Mouse (Mus musculus): ENCODE measurements around the gene Gripap1. TPM values are rescaled to one million over a fixed set of nuclear protein-coding genes. Genes with fewer than 3 reads are reported as not detected.
A peak's percentile ranks its signal among the peaks of the same experiment; 100 is the strongest.

Gripap1 gene
- polyA plus RNA-seq, 1 experiment from 2014 or later = 73.9 TPM

GRCm38 (mm10) chrX:7847845-7848244 lies 58.3 kb downstream of the Gripap1 start:
- 0 out of 2 replicates have a peak, but pooled peaks have one; percentile 51 for ATAC-seq
- H3K4me2 ChIP-seq (ENCODE audit: low read length) = no peak overlapping the region
- no peaks in the 10 kb centered on the region for H3K27me3 ChIP-seq (ENCODE audit: control insufficient read depth, insufficient read depth, low read depth, low read length)
- 88% methylated on average over 2 of the region's 2 CpGs for WGBS
- H3K9me3 ChIP-seq (replicated peaks; ENCODE audit: control insufficient read depth, low read length, poor library complexity, severe bottlenecking) = no peaks in the 10 kb centered on the region
- H3K4me1 ChIP-seq (ENCODE audit: control insufficient read depth, insufficient read depth, low read length) = peaks cover 15% of the 10 kb centered on the region
- no peaks in the 10 kb centered on the region for H3K36me3 ChIP-seq (ENCODE audit: control insufficient read depth, insufficient read depth, low read length)
- H3K4me3 ChIP-seq (ENCODE audit: low read depth, low read length) = no peak overlapping the region
- no peak overlapping the region for H3K27ac ChIP-seq (ENCODE audit: low read length)
- no peak overlapping the region for H3K9ac ChIP-seq (ENCODE audit: low read depth, low read length)

DNA sequence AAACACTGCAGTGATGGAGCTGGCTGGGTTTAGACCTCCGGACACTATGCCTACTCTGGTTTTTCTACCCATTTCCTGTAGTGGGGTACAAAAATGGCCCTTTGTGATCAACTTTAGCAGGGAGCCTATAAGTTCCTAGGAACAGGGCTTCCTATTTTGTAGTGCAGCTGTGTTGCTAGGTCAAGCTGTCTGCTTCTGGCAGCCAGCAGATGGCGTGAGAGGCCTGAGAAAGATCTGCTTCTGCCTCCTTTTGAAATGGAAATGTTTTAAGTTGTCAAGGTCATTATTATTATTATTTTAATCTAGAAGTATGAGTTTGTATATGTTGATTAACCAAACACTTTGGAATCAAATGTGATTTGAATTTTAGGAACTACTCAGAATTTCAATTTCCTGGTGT lies 65.0 kb downstream of the Gripap1 start:
- H3K9me3 ChIP-seq (replicated peaks; ENCODE audit: control insufficient read depth, low read length, poor library complexity, severe bottlenecking) = no peaks in the 10 kb centered on the region
- no peaks in the 10 kb centered on the region for H3K27me3 ChIP-seq (ENCODE audit: control insufficient read depth, insufficient read depth, low read depth, low read length)
- no peak for ATAC-seq
- no peak overlapping the region for H3K27ac ChIP-seq (ENCODE audit: low read length)
- no peaks in the 10 kb centered on the region for H3K36me3 ChIP-seq (ENCODE audit: control insufficient read depth, insufficient read depth, low read length)
- no peak overlapping the region for H3K4me3 ChIP-seq (ENCODE audit: low read depth, low read length)
- H3K9ac ChIP-seq (ENCODE audit: low read depth, low read length) = no peak overlapping the region
- no peak overlapping the region for H3K4me2 ChIP-seq (ENCODE audit: low read length)
- WGBS = 62% methylated on average over 2 of the region's 2 CpGs
- no peaks in the 10 kb centered on the region for H3K4me1 ChIP-seq (ENCODE audit: control insufficient read depth, insufficient read depth, low read length)

- H3K9me3 ChIP-seq (replicated peaks; ENCODE audit: control insufficient read depth, low read length, poor library complexity, severe bottlenecking) = no peaks in the 10 kb centered on the region
- no peak overlapping the region for H3K9ac ChIP-seq (ENCODE audit: low read depth, low read length)
- no peak overlapping the region for H3K27ac ChIP-seq (ENCODE audit: low read length)
- no peaks in the 10 kb centered on the region for H3K36me3 ChIP-seq (ENCODE audit: control insufficient read depth, insufficient read depth, low read length)
- H3K4me2 ChIP-seq (ENCODE audit: low read length) = no peak overlapping the region
- no peak overlapping the region for H3K4me3 ChIP-seq (ENCODE audit: low read depth, low read length)
- H3K27me3 ChIP-seq (ENCODE audit: control insufficient read depth, insufficient read depth, low read depth, low read length) = no peaks in the 10 kb centered on the region
- ATAC-seq = no peak
- H3K4me1 ChIP-seq (ENCODE audit: control insufficient read depth, insufficient read depth, low read length) = no peaks in the 10 kb centered on the region
- WGBS = 88% methylated on average over 3 of the region's 3 CpGs
Observed at GRCm38 (mm10) chrX:7859191-7859753, 69.7 kb downstream of the Gripap1 start.

- Histone ChIP-seq H3K27ac (ENCODE audit: low read length) (no peak overlapping the region), H3K4me1 (ENCODE audit: control insufficient read depth, insufficient read depth, low read length) (no peaks in the 10 kb centered on the region), H3K27me3 (ENCODE audit: control insufficient read depth, insufficient read depth, low read depth, low read length) (no peaks in the 10 kb centered on the region), H3K9ac (ENCODE audit: low read depth, low read length) (no peak overlapping the region), H3K4me2 (ENCODE audit: low read length) (no peak overlapping the region), H3K9me3 (replicated peaks; ENCODE audit: control insufficient read depth, low read length, poor library complexity, severe bottlenecking) (no peaks in the 10 kb centered on the region), H3K4me3 (ENCODE audit: low read depth, low read length) (no peak overlapping the region), H3K36me3 (ENCODE audit: control insufficient read depth, insufficient read depth, low read length) (peaks cover 3% of the 10 kb centered on the region; the same call in 1 of the 2 replicates)
- WGBS = 85% methylated on average over 1 of the region's 1 CpGs
- no peak for ATAC-seq
Observed at GRCm38 (mm10) chrX:7863181-7863580, 73.6 kb downstream of the Gripap1 start.

- no peak for ATAC-seq
Observed at GRCm38 (mm10) chrX:7864551-7864950, 75.0 kb downstream of the Gripap1 start.

DNA sequence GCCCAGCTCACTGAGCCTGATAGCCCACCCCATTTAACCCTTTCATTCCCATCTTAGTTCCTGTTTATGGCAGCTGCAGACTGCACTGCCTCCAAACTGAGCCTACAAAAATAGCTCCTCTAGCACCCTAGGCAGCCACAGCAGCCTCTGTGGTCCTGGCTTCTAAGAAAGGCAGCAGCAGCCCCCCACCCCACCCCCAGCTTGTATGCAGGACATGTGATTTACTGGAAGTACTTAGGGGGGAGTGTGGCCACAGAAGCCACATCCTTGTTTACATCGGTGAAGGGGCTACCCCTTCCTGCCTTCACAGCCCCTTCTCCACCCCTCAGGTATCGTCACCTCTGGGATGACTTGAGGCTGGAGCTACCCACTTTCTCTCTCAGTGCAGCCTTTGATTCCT lies 75.8 kb downstream of the Gripap1 start:
- Histone ChIP-seq H3K27ac (ENCODE audit: low read length) (no peak overlapping the region), H3K4me1 (ENCODE audit: control insufficient read depth, insufficient read depth, low read length) (no peaks in the 10 kb centered on the region), H3K4me2 (ENCODE audit: low read length) (no peak overlapping the region), H3K9me3 (replicated peaks; ENCODE audit: control insufficient read depth, low read length, poor library complexity, severe bottlenecking) (no peaks in the 10 kb centered on the region), H3K9ac (ENCODE audit: low read depth, low read length) (no peak overlapping the region), H3K36me3 (ENCODE audit: control insufficient read depth, insufficient read depth, low read length) (peaks cover 3% of the 10 kb centered on the region; the same call in 1 of the 2 replicates), H3K27me3 (ENCODE audit: control insufficient read depth, insufficient read depth, low read depth, low read length) (no peaks in the 10 kb centered on the region), H3K4me3 (ENCODE audit: low read depth, low read length) (no peak overlapping the region)
- WGBS = 81% methylated on average over 2 of the region's 2 CpGs
- ATAC-seq = no peak

More at GRCm38 (mm10) chrX:7864551-7864950, 75.0 kb downstream of the Gripap1 start:
- H3K9me3 ChIP-seq (replicated peaks; ENCODE audit: control insufficient read depth, low read length, poor library complexity, severe bottlenecking) = no peaks in the 10 kb centered on the region
- no peak overlapping the region for H3K27ac ChIP-seq (ENCODE audit: low read length)
- H3K4me2 ChIP-seq (ENCODE audit: low read length) = no peak overlapping the region
- no peaks in the 10 kb centered on the region for H3K27me3 ChIP-seq (ENCODE audit: control insufficient read depth, insufficient read depth, low read depth, low read length)
- no peaks in the 10 kb centered on the region for H3K4me1 ChIP-seq (ENCODE audit: control insufficient read depth, insufficient read depth, low read length)
- 83% methylated on average over 3 of the region's 3 CpGs for WGBS
- no peak overlapping the region for H3K9ac ChIP-seq (ENCODE audit: low read depth, low read length)
- peaks cover 3% of the 10 kb centered on the region; the same call in 1 of the 2 replicates for H3K36me3 ChIP-seq (ENCODE audit: control insufficient read depth, insufficient read depth, low read length)
- H3K4me3 ChIP-seq (ENCODE audit: low read depth, low read length) = no peak overlapping the region

DNA sequence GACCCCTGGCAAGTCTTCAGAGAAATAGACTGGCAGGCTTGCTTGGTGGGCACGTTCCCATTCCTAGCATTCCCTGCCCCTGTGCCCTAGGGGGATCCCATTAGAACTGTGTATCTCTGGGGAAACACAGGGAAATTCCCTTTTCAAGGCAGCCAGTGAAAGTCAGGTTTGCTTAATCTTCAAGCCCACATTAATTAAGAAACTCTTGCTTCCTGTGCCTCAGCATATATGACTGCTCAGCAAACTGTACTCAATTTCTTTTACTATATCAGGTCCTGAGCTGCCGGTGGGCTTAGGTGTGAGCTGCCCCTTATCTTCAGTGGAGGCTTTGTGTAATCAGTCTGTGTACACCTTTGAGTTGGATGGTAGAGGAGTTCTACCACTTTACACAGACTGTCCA lies 76.2 kb downstream of the Gripap1 start:
- Histone ChIP-seq H3K4me3 (ENCODE audit: low read depth, low read length) (no peak overlapping the region), H3K9ac (ENCODE audit: low read depth, low read length) (no peak overlapping the region), H3K4me1 (ENCODE audit: control insufficient read depth, insufficient read depth, low read length) (no peaks in the 10 kb centered on the region), H3K27ac (ENCODE audit: low read length) (no peak overlapping the region), H3K36me3 (ENCODE audit: control insufficient read depth, insufficient read depth, low read length) (peaks cover 3% of the 10 kb centered on the region; the same call in 1 of the 2 replicates), H3K9me3 (replicated peaks; ENCODE audit: control insufficient read depth, low read length, poor library complexity, severe bottlenecking) (no peaks in the 10 kb centered on the region), H3K27me3 (ENCODE audit: control insufficient read depth, insufficient read depth, low read depth, low read length) (no peaks in the 10 kb centered on the region), H3K4me2 (ENCODE audit: low read length) (no peak overlapping the region)
- no peak for ATAC-seq
- WGBS = 78% methylated on average over 2 of the region's 2 CpGs

DNA sequence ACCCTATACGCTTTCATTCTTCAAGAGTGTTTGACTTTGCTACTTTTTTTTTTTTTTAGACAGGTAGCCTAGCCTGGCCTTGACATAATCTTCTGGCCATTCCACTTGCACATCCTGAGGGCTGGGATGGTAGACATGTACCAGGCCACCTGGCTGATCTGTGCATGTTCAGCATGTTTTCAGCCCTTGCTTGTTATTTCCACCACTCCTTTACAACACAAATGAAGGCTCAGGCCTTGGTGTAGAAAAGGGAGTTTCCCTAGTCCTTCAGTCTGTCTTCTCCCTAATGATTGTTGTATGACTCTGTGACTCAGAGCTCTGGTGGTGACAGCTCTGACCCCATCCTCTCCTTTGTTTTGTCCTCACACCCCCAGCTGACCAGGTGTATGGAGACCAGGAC lies 77.6 kb downstream of the Gripap1 start:
- Histone ChIP-seq H3K9ac (ENCODE audit: low read depth, low read length) (no peak overlapping the region), H3K36me3 (ENCODE audit: control insufficient read depth, insufficient read depth, low read length) (peaks cover 3% of the 10 kb centered on the region; the same call in 1 of the 2 replicates), H3K9me3 (replicated peaks; ENCODE audit: control insufficient read depth, low read length, poor library complexity, severe bottlenecking) (no peaks in the 10 kb centered on the region), H3K4me1 (ENCODE audit: control insufficient read depth, insufficient read depth, low read length) (no peaks in the 10 kb centered on the region), H3K27ac (ENCODE audit: low read length) (no peak overlapping the region), H3K4me3 (ENCODE audit: low read depth, low read length) (no peak overlapping the region), H3K4me2 (ENCODE audit: low read length) (no peak overlapping the region), H3K27me3 (ENCODE audit: control insufficient read depth, insufficient read depth, low read depth, low read length) (no peaks in the 10 kb centered on the region)
- no peak for ATAC-seq
- WGBS = 100% methylated on average over 1 of the region's 1 CpGs

DNA sequence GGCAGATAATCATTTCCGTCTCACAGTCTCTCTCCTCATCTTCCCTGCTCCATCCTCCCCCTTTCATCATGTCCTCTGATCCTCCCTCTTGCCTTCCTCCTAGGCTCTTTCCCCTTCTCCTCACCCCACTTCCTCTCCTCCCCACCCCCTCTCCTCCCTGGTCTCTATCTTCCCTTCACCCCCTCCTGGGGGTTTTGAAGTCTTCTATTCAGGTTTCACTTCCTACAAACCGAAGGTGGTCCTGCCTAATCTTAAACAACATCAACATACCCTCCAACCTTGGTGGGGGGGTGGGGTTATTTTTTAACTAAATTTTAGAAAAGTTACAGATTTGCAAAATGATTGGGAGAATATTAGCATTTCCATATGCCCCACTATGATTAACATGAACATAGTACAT lies 78.9 kb downstream of the Gripap1 start:
- Histone ChIP-seq H3K27me3 (ENCODE audit: control insufficient read depth, insufficient read depth, low read depth, low read length) (no peaks in the 10 kb centered on the region), H3K4me3 (ENCODE audit: low read depth, low read length) (no peak overlapping the region), H3K27ac (ENCODE audit: low read length) (no peak overlapping the region), H3K4me1 (ENCODE audit: control insufficient read depth, insufficient read depth, low read length) (no peaks in the 10 kb centered on the region), H3K4me2 (ENCODE audit: low read length) (no peak overlapping the region), H3K9ac (ENCODE audit: low read depth, low read length) (no peak overlapping the region), H3K9me3 (replicated peaks; ENCODE audit: control insufficient read depth, low read length, poor library complexity, severe bottlenecking) (no peaks in the 10 kb centered on the region), H3K36me3 (ENCODE audit: control insufficient read depth, insufficient read depth, low read length) (peaks cover 3% of the 10 kb centered on the region; the same call in 1 of the 2 replicates)
- ATAC-seq = no peak
- 38% methylated on average over 2 of the region's 2 CpGs for WGBS

Data from midbrain, embryonic 16.5 days (tissue).